Mouse (Mus musculus): ENCODE results near the gene Bcorl1.
"Not testable (repeated sequence)": the region's sequence is repeated elsewhere in the genome, so short reads cannot be mapped to it uniquely, and the experiment has no call there.

Bcorl1 gene

DNA sequence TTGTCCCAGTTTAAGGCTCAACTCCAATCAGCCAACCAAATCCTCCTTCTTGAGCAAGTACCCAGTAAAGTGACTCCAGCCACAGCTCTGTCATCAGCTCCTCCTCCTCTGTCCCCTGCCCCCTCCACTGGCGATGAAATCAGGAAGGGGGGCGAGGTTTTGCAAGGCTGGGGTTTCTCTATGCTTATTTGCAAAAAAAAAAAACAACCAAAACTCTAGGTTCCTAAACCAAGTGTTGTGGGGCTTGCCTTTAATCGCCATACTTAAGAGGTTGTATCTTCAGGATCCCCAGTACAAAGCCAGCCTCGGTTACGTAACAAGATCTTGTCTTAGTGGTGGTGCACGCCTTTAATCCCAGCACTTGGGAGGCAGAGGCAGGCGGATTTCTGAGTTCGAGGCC is 87.5 kb downstream of the Bcorl1 start:
- Histone ChIP-seq H3K27me3 (ENCODE audit: insufficient read depth, low read length) (no peaks in the 10 kb centered on the region), H3K9me3 (ENCODE audit: low read length) (no peaks in the 10 kb centered on the region), H3K4me3 (replicated peaks; ENCODE audit: low read length) (no peak overlapping the region), H3K4me1 (replicated peaks; ENCODE audit: low read depth, low read length) (peaks cover 68% of the 10 kb centered on the region), H3K36me3 (ENCODE audit: insufficient read depth, low read length) (no peaks in the 10 kb centered on the region)
- TF ChIP-seq POU5F1 (IDR thresholded peaks at IDR 0.05; ENCODE audit: borderline replicate concordance, low read length) (no peak), CTCF (conservative IDR thresholded peaks at IDR 0.05; ENCODE audit: low read length) (no peak), NANOG (IDR thresholded peaks at IDR 0.05; ENCODE audit: borderline replicate concordance, low read length) (no peak)

DNA sequence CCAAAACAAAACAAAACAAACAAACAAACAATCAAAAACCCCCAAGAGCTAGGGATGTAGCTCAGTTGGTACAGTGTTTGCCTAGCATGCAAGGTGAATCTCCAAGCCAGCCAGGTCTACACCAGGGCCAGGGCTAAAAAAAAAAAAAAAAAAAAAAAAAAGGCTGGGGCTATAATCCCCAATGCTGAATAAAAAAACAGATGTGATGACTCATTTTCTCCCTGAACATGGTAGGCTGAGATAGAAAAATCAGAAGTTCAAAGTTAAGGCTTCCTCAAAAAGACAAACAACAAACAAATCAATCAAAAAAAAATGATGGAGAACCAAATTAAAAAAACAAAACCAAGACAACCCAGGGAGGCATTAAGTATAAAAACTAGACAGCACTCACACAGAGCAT is 87.9 kb downstream of the Bcorl1 start:
- Histone ChIP-seq H3K27me3 (ENCODE audit: insufficient read depth, low read length) (no peaks in the 10 kb centered on the region), H3K9me3 (ENCODE audit: low read length) (no peaks in the 10 kb centered on the region), H3K4me3 (replicated peaks; ENCODE audit: low read length) (no peak overlapping the region), H3K36me3 (ENCODE audit: insufficient read depth, low read length) (no peaks in the 10 kb centered on the region), H3K4me1 (replicated peaks; ENCODE audit: low read depth, low read length) (peaks cover 71% of the 10 kb centered on the region)
- no peak for TF ChIP-seq POU5F1 (IDR thresholded peaks at IDR 0.05; ENCODE audit: borderline replicate concordance, low read length)
- TF ChIP-seq NANOG (IDR thresholded peaks at IDR 0.05; ENCODE audit: borderline replicate concordance, low read length) = no peak
- no peak for TF ChIP-seq CTCF (conservative IDR thresholded peaks at IDR 0.05; ENCODE audit: low read length)

DNA sequence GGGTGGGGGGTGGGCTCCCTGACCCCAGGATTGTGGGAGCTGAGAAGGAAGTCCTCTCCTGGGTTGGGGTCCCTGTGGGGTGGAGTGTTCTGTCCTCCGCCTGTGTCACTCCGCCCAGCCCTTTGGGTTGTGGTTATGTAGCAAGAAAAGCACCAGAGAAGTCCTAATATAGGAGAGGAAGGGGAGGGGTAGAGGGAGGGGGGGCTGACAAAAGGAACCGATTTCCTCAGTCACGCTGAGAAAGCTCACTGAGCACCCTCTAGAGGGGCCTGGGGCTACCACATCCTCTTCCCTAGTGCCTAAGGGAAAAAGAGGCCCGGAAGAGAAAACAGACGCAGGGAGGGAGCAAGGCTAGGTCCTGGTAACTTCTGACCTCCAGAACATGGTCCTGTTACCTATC is 88.4 kb downstream of the Bcorl1 start:
- Histone ChIP-seq H3K27me3 (ENCODE audit: insufficient read depth, low read length) (no peaks in the 10 kb centered on the region), H3K9me3 (ENCODE audit: low read length) (no peaks in the 10 kb centered on the region), H3K36me3 (ENCODE audit: insufficient read depth, low read length) (no peaks in the 10 kb centered on the region), H3K4me3 (replicated peaks; ENCODE audit: low read length) (no peak overlapping the region), H3K4me1 (replicated peaks; ENCODE audit: low read depth, low read length) (peaks cover 70% of the 10 kb centered on the region)
- TF ChIP-seq POU5F1 (IDR thresholded peaks at IDR 0.05; ENCODE audit: borderline replicate concordance, low read length) = no peak
- TF ChIP-seq NANOG (IDR thresholded peaks at IDR 0.05; ENCODE audit: borderline replicate concordance, low read length) = no peak
- 0 out of 2 replicates have a peak, but pooled peaks have one; percentile 3 for TF ChIP-seq CTCF (conservative IDR thresholded peaks at IDR 0.05; ENCODE audit: low read length)

DNA sequence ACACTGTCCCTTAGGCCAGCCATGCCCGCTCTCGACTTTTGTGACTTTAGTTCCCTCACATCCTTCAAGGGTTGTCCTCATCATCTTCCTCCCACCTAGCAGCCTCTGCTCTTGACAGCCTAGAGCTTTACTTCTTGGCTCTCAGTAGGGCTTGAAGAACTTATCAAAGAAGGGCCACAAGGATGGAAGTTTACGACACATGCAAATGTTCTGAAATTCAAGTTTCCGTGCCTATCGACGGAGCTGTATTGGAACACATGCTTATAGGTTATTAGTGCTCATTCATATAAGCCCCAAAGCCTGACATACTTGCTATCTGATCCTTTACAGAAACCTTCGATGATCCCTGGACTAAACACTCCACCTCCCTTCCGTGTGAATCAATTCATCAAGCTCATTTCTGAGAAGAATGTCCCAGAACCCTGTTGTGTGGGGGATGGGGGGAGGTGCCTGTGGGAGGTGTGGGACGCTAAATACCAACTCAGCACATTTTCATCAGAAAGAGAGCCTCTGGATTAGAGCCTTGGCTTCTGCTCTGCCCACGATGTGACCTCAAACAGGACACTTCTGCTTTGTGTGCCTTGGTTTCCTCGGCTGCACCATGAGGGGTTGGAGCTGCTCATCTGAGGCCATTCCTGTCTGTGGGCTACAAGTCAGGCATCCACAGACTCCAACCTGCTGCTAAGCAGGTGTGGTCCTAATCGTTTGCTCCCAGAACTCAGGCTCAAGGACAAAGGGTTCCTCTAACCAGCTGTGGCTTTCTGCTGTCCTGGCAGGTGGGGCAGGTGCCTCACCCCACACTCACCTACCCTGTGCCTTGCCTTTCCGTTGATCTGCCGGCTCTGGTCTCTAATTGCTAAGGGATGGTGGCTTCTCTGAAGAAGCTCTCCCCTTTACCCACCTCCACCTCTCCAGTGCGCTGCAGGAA is 91.7 kb downstream of the Bcorl1 start:
- TF ChIP-seq CTCF (conservative IDR thresholded peaks at IDR 0.05; ENCODE audit: low read length) (no peak), POU5F1 (IDR thresholded peaks at IDR 0.05; ENCODE audit: borderline replicate concordance, low read length) (no peak), NANOG (IDR thresholded peaks at IDR 0.05; ENCODE audit: borderline replicate concordance, low read length) (no peak)
- peaks cover 52% of the 10 kb centered on the region for H3K4me1 ChIP-seq (replicated peaks; ENCODE audit: low read depth, low read length)
- no peaks in the 10 kb centered on the region for H3K9me3 ChIP-seq (ENCODE audit: low read length)
- peak overlapping the region; percentile 66 for H3K4me3 ChIP-seq (replicated peaks; ENCODE audit: low read length)
- no peaks in the 10 kb centered on the region for H3K27me3 ChIP-seq (ENCODE audit: insufficient read depth, low read length)
- no peaks in the 10 kb centered on the region for H3K36me3 ChIP-seq (ENCODE audit: insufficient read depth, low read length)

- no peak for TF ChIP-seq NANOG (IDR thresholded peaks at IDR 0.05; ENCODE audit: borderline replicate concordance, low read length)
These were observed 92.4 kb downstream of the Bcorl1 start for GRCm38 (mm10) chrX:48433527-48433899.

DNA sequence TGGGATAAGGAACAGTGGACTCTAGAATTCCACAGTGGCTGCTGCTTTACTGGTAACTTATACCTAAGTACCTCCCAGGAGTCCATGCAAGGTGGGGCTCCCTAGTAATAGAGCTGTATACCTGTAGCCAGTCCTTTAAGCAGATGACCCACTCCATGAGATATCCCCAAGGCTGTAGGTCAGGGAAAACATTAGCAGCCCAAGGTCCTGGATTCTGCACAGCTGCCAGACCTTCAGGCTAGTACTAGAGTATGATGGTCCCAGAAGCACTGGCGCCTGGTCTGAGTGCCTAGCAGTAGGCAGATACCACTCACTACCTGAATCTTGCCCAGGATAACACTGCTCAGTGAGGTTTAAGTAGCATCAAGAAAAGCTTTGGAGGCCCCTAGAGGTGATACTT is 93.1 kb downstream of the Bcorl1 start:
- TF ChIP-seq CTCF (conservative IDR thresholded peaks at IDR 0.05; ENCODE audit: low read length) (no peak), NANOG (IDR thresholded peaks at IDR 0.05; ENCODE audit: borderline replicate concordance, low read length) (no peak), POU5F1 (IDR thresholded peaks at IDR 0.05; ENCODE audit: borderline replicate concordance, low read length) (no peak)
- Histone ChIP-seq H3K27me3 (ENCODE audit: insufficient read depth, low read length) (no peaks in the 10 kb centered on the region), H3K4me3 (replicated peaks; ENCODE audit: low read length) (no peak overlapping the region), H3K4me1 (replicated peaks; ENCODE audit: low read depth, low read length) (peaks cover 49% of the 10 kb centered on the region), H3K36me3 (ENCODE audit: insufficient read depth, low read length) (no peaks in the 10 kb centered on the region), H3K9me3 (ENCODE audit: low read length) (no peaks in the 10 kb centered on the region)

More at GRCm38 (mm10) chrX:48433527-48433899, 92.4 kb downstream of the Bcorl1 start:
- H3K9me3 ChIP-seq (ENCODE audit: low read length) = no peaks in the 10 kb centered on the region
- H3K27me3 ChIP-seq (ENCODE audit: insufficient read depth, low read length) = no peaks in the 10 kb centered on the region
- peaks cover 45% of the 10 kb centered on the region for H3K4me1 ChIP-seq (replicated peaks; ENCODE audit: low read depth, low read length)
- H3K4me3 ChIP-seq (replicated peaks; ENCODE audit: low read length) = peak overlapping the region; percentile 66
- no peaks in the 10 kb centered on the region for H3K36me3 ChIP-seq (ENCODE audit: insufficient read depth, low read length)

- TF ChIP-seq CTCF (conservative IDR thresholded peaks at IDR 0.05; ENCODE audit: low read length) (no peak), POU5F1 (IDR thresholded peaks at IDR 0.05; ENCODE audit: borderline replicate concordance, low read length) (no peak)
- no peaks in the 10 kb centered on the region for H3K36me3 ChIP-seq (ENCODE audit: insufficient read depth, low read length)
- peaks cover 45% of the 10 kb centered on the region for H3K4me1 ChIP-seq (replicated peaks; ENCODE audit: low read depth, low read length)
These were observed 94.3 kb downstream of the Bcorl1 start for GRCm38 (mm10) chrX:48435477-48435900.

GRCm38 (mm10) chrX:48436082-48436481 is 94.9 kb downstream of the Bcorl1 start:
- H3K36me3 ChIP-seq (ENCODE audit: insufficient read depth, low read length); H3K9me3 ChIP-seq (ENCODE audit: low read length); H3K27me3 ChIP-seq (ENCODE audit: insufficient read depth, low read length); H3K4me3 ChIP-seq (replicated peaks; ENCODE audit: low read length): not testable (repeated sequence)
- peaks cover 45% of the 10 kb centered on the region for H3K4me1 ChIP-seq (replicated peaks; ENCODE audit: low read depth, low read length)

More at GRCm38 (mm10) chrX:48435477-48435900, 94.3 kb downstream of the Bcorl1 start:
- H3K4me3 ChIP-seq (replicated peaks; ENCODE audit: low read length) = no peak overlapping the region
- H3K9me3 ChIP-seq (ENCODE audit: low read length) = no peaks in the 10 kb centered on the region
- no peaks in the 10 kb centered on the region for H3K27me3 ChIP-seq (ENCODE audit: insufficient read depth, low read length)

DNA sequence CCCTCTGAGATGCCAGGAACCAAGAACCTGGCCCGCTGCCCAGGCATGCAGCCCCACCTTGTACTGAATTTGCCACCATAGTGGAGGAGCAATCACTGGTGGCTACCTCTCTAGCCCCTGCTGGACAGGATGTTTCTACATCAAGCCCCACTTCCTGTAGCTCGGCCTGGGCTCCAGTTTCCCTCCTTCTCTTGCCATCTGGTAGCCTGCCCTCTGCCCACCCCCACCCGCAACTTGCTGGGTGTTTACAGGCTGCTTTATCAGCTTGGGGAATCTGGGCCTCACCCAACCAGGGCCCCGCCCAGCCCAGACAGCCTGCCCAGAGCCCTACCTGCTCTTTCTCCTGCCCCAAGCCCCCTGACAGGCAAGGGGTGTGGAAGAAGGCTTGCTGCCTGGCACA is 97.9 kb downstream of the Bcorl1 start:
- H3K4me3 ChIP-seq (replicated peaks; ENCODE audit: low read length) = no peak overlapping the region
- H3K4me1 ChIP-seq (replicated peaks; ENCODE audit: low read depth, low read length) = peaks cover 22% of the 10 kb centered on the region
- no peaks in the 10 kb centered on the region for H3K9me3 ChIP-seq (ENCODE audit: low read length)
- TF ChIP-seq NANOG (IDR thresholded peaks at IDR 0.05; ENCODE audit: borderline replicate concordance, low read length) = no peak
- no peak for TF ChIP-seq CTCF (conservative IDR thresholded peaks at IDR 0.05; ENCODE audit: low read length)
- no peak for TF ChIP-seq POU5F1 (IDR thresholded peaks at IDR 0.05; ENCODE audit: borderline replicate concordance, low read length)
- no peaks in the 10 kb centered on the region for H3K36me3 ChIP-seq (ENCODE audit: insufficient read depth, low read length)
- no peaks in the 10 kb centered on the region for H3K27me3 ChIP-seq (ENCODE audit: insufficient read depth, low read length)
